Mouse (Mus musculus) heart, embryonic 11.5 days (tissue): ENCODE results near the gene Rdh16f1. TPM values are rescaled to one million over a fixed set of nuclear protein-coding genes. Genes with fewer than 3 reads are reported as not detected.

Experiments used
- ATAC-seq: fragments of 200-750 bp; cut with Nextera tagmentation; replicated peaks from 2 replicates; pipeline ENCODE4 v1.8.0; 2017; ENCODE audit warnings: moderate library complexity; ENCODE audit not compliant: insufficient number of reproducible peaks, low FRiP score, low TSS enrichment
- H3K27ac ChIP-seq: fragments of 300-500 bp; sonication (generic); 2 replicates; pipeline ENCODE4 v1.5.1; 2014; ENCODE audit warnings: mild to moderate bottlenecking, low read depth, low read length
- H3K27me3 ChIP-seq: fragments of 300-500 bp; sonication (generic); 2 replicates; pipeline ENCODE4 v1.6.1; 2014; ENCODE audit warnings: mild to moderate bottlenecking, low read length, mixed read lengths; ENCODE audit not compliant: control insufficient read depth, insufficient read depth
- H3K36me3 ChIP-seq: fragments of 300-500 bp; sonication (generic); 2 replicates; pipeline ENCODE4 v1.6.1; 2014; ENCODE audit warnings: mild to moderate bottlenecking, low read length, moderate library complexity, mixed read lengths; ENCODE audit not compliant: control insufficient read depth, insufficient read depth
- H3K4me1 ChIP-seq: fragments of 300-500 bp; sonication (generic); 2 replicates; pipeline ENCODE4 v1.6.1; 2014; ENCODE audit warnings: low read length; ENCODE audit not compliant: control insufficient read depth, insufficient read depth
- H3K4me2 ChIP-seq: fragments of 300-500 bp; sonication (generic); 2 replicates; pipeline ENCODE4 v1.6.1; 2014; ENCODE audit warnings: mild to moderate bottlenecking, moderate library complexity
- H3K4me3 ChIP-seq: fragments of 300-500 bp; sonication (generic); 2 replicates; pipeline ENCODE4 v1.5.1; 2014; ENCODE audit warnings: low read depth, low read length
- H3K9ac ChIP-seq: fragments of 300-500 bp; sonication (generic); 2 replicates; pipeline ENCODE4 v1.6.1; 2014; ENCODE audit warnings: mild to moderate bottlenecking, low read depth, low read length, moderate library complexity
- H3K9me3 ChIP-seq: fragments of 300-500 bp; sonication (generic); replicated peaks from 2 replicates; pipeline ENCODE4 v1.6.1; 2016; ENCODE audit warnings: low read length; ENCODE audit not compliant: control insufficient read depth
- WGBS: fragments of 180-500 bp; shearing (Covaris S2); extraction: QIAGEN DNeasy Blood & Tissue Kit; methylation state at CpG from one replicate; pipeline ENCODE4 v1.1.7; 2014; ENCODE audit not compliant: insufficient replicate concordance; 5-methylcytosine and 5-hydroxymethylcytosine counted together
- polyA plus RNA-seq: library from polyadenylated mRNA; unstranded; fragments of >200 nt; fragmentation: Nextera tagmentation; extraction: Ambion mirVana; gene quantifications from 2 replicates; pipeline ENCODE4 v1.2.1, GENCODE M21; 2014

Gene Rdh16f1
- polyA plus RNA-seq, result 0.10 TPM in 1 of 2 replicates, not detected in the other

DNA sequence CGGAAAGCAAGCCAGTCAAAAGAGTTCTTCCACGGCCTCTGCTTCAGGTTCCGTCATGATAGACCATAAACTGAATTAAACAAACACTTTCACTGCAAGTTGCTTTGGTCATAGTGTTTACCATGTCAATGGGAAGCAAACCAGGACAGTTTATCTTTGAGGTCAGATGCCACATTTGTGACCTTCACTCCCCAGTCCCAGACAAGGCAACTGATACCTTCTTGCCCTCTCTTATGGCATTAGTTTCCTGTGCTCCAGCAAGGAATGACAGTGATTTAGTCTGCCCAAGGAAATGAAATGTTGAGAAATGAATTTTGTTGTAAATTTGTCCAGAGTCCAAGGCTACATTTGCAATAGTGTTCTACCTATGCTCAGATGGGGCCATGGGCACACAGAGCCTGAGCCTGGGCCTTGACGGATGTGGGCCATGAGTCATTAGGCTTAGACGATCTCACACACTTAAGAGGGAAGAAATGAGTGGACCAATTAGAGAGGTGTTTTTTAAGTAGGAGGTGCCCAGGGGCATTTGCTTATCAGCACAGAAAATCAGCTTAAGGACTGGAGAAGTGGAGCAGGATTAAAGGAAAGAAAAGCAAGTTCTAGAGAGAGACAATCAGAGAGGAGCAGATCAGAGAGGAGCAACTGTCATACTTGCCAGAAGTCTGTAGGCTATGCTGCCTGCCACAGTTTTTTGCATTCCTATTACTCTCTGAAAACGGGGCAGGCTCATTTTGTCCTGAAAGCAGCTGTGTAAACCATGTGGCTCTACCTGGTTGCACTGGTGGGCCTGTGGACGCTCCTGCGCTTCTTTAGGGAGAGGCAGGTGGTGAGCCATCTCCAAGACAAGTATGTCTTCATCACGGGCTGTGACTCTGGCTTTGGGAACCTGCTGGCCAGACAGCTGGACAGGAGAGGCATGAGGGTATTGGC lies at the start of gene Rdh16f1, which contains the start of gene Rdh1:
Gene Rdh16f1 (plus strand): TSS at position 607 of the 930 bp plus-strand sequence.
Gene Rdh1 (plus strand): TSS at position 541 of the 930 bp plus-strand sequence.
- Histone ChIP-seq H3K9me3 (no peaks in the 10 kb centered on the region), H3K9ac (no peak within 1 kb of the TSS), H3K27me3 (no peaks in the 10 kb centered on the region), H3K4me3 (no peak within 1 kb of the TSS), H3K4me2 (no peak within 1 kb of the TSS), H3K4me1 (0 out of 2 replicates have a peak, but pooled peaks cover 3% of the 10 kb centered on the region), H3K27ac (no peak within 1 kb of the TSS), H3K36me3 (no peaks in the 10 kb centered on the region)
- ATAC-seq, result no peak
- 55% methylated on average over 9 of the region's 9 CpGs for WGBS

DNA sequence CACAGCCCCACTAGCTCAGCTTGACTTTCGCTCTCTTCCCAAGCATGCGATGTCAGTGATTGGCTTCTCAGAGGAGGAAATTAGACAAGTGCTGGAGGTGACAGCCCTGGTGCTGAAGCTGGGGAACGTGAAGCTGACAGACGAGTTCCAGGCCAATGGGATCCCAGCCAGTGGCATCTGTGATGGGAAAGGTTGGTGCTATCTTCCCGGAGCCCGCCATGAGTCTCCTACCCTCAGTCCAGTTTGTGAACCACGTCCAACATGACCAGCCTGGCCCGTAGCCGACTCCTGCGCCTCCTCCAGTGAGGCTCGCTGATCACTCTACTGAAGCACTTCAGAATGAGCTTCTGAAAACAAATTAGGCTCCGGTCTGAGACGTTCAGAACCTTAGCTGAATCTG lies 49.3 kb upstream of the Rdh16f1 start:
- Histone ChIP-seq H3K9ac (no peak overlapping the region), H3K36me3 (no peaks in the 10 kb centered on the region), H3K27ac (no peak overlapping the region), H3K4me1 (peaks cover 4% of the 10 kb centered on the region; the same call in 1 of the 2 replicates), H3K9me3 (no peaks in the 10 kb centered on the region), H3K4me3 (no peak overlapping the region), H3K4me2 (no peak overlapping the region), H3K27me3 (no peaks in the 10 kb centered on the region)
- 56% methylated on average over 13 of the region's 13 CpGs for WGBS
- no peak for ATAC-seq

DNA sequence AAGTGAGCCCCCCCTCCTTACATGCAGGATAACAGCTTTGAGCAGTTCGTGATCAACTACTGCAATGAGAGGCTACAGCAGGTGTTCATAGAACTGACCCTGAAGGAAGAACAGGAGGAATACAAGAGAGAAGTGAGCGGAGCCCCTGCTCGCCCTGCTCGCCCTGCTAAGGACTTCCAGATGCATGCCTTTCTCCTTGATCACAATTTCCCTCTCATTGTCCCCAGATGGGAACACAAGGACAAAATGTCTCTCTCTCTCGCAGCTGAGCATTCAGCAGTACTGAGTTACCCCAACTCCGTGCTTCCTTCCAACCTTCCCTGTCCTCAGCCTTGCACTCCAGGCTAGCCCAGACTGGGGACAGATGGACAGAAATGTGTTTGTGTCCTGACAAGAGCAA lies 46.9 kb upstream of the Rdh16f1 start:
- 48% methylated on average over 6 of the region's 6 CpGs for WGBS
- Histone ChIP-seq H3K4me3 (no peak overlapping the region), H3K36me3 (no peaks in the 10 kb centered on the region), H3K4me1 (peaks cover 4% of the 10 kb centered on the region; the same call in 1 of the 2 replicates), H3K27me3 (no peaks in the 10 kb centered on the region), H3K9ac (no peak overlapping the region), H3K27ac (no peak overlapping the region), H3K4me2 (no peak overlapping the region), H3K9me3 (no peaks in the 10 kb centered on the region)
- ATAC-seq, result no peak

DNA sequence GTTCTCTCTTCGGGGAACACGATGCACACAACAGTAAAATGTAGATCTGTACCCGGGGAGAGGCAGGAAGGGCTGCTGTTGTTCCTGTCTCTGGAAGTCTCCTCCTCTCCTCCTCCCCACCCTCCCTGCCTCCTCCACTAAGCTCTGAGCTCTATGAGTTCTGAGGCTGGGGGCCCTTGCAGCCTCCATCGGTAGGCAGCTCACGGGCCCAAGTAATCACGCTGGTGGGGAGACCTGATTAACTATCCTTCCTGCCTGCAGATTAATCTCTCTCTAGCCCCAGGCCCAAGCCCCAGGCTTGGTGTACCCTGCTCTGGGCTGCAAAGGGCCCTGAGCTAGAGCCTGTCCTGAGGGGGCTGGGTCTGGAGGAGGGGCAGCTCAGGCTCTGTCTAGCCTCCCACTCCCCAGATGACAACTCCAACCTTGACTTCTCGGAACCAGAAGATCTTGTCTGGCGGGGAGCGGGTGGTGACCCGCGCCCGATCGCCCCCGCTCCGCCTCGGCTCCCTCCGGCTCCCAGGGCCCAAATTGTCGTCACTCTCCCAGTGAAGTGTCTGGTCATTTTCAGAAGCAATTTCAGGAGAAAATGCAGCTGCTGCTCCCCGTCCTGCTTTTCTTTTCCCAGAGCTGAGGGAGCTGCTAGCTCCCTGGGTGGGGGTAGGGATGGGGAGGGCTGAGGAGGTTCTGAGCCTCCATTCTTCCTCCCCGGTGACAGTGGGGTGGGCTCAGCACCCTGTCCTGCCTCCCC lies 37.7 kb upstream of the Rdh16f1 start:
- peaks cover 28% of the 10 kb centered on the region for H3K27me3 ChIP-seq
- H3K9me3 ChIP-seq, result no peaks in the 10 kb centered on the region
- 7% methylated on average over 20 of the region's 20 CpGs for WGBS
- peak overlapping the region; percentile 29 for H3K27ac ChIP-seq
- H3K4me2 ChIP-seq, result peak overlapping the region; percentile 59
- H3K9ac ChIP-seq, result peak overlapping the region; percentile 52; the same call in 1 of the 2 replicates
- peaks cover 10% of the 10 kb centered on the region; the same call in 1 of the 2 replicates for H3K4me1 ChIP-seq
- H3K36me3 ChIP-seq, result no peaks in the 10 kb centered on the region
- H3K4me3 ChIP-seq, result peak overlapping the region; percentile 16
- ATAC-seq, result no peak; the same call in 1 of the 2 replicates

DNA sequence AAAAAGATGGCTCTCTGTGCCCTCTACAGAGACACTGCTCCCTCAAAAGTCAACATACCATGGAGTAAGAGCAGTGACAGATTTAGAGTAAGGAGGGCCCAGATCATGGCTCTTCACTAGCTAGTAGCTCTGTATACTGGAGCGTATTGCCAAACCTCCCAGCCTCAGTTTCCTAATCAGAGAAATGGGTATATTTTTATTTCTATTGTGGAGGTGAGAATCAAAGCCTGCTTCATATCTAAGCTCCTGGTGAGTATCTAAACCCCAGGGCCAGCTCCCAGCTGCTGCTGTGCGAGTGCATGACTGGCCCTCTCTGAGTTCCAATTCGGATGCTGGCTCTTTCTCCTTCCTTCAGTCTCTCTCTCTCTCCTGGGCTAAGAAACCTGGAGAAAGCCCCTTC lies 35.4 kb upstream of the Rdh16f1 start, which contains the start of gene Tac2:
Gene Tac2 (plus strand): TSS at position 301 of the 400 bp plus-strand sequence.
- no peak for ATAC-seq
- H3K27me3 ChIP-seq, result peaks cover 30% of the 10 kb centered on the region
- H3K4me2 ChIP-seq, result no peak within 1 kb of the TSS
- H3K9me3 ChIP-seq, result no peaks in the 10 kb centered on the region
- H3K4me1 ChIP-seq, result peaks cover 10% of the 10 kb centered on the region; the same call in 1 of the 2 replicates
- H3K36me3 ChIP-seq, result no peaks in the 10 kb centered on the region
- no peak within 1 kb of the TSS for H3K27ac ChIP-seq
- H3K4me3 ChIP-seq, result no peak within 1 kb of the TSS
- H3K9ac ChIP-seq, result no peak within 1 kb of the TSS
- WGBS, result 64% methylated on average over 3 of the region's 3 CpGs

DNA sequence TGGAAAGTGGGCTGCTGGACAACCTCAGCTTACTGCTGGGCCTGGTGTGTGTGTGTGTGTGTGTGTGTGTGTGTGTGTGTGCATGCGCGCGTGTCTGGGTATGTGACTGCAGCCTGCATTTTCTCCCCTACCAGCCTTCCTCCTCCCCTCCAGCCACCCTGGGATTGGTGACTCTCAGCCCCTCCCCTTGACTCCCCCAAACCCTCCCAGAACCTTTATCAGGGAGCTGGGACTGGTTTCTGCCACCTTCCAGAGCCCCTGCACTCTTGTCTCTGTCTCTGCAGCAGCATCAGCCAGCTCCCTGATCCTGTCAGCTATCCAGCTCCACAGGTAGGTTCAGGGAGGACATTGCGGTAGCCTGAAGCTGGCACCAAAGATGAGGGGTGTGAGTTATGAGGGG lies 34.5 kb upstream of the Rdh16f1 start:
- Histone ChIP-seq H3K4me2 (no peak overlapping the region), H3K9me3 (no peaks in the 10 kb centered on the region), H3K4me3 (no peak overlapping the region), H3K27me3 (peaks cover 30% of the 10 kb centered on the region), H3K9ac (no peak overlapping the region), H3K4me1 (peaks cover 10% of the 10 kb centered on the region; the same call in 1 of the 2 replicates), H3K27ac (no peak overlapping the region), H3K36me3 (no peaks in the 10 kb centered on the region)
- no peak for ATAC-seq
- WGBS, result 59% methylated on average over 4 of the region's 4 CpGs

DNA sequence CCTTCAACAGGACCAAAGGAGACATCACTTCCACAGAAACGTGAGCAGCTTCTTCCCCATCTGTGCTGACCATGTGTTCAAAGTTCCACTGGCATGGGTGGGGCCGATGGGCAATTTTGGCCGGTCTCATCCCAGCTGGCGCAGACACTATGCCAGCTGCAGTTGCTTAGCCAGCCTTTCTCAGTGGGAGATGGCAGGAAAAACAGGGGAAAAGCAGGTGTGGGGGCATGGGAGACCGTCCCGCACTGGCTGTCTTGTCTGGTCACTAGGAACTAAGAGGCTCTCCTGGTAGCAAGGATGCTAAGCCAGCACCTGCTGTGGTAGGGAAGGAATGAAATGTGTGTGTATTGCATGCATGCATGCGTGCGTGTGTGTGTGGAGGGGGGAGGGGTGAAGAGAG lies 31.1 kb upstream of the Rdh16f1 start:
- H3K9ac ChIP-seq, result no peak overlapping the region
- no peak overlapping the region for H3K4me3 ChIP-seq
- no peak overlapping the region for H3K4me2 ChIP-seq
- H3K4me1 ChIP-seq, result no peaks in the 10 kb centered on the region
- H3K27ac ChIP-seq, result no peak overlapping the region
- H3K36me3 ChIP-seq, result no peaks in the 10 kb centered on the region
- no peak for ATAC-seq
- WGBS, result 72% methylated on average over 8 of the region's 8 CpGs
- no peaks in the 10 kb centered on the region for H3K9me3 ChIP-seq
- peaks cover 8% of the 10 kb centered on the region; the same call in 1 of the 2 replicates for H3K27me3 ChIP-seq

DNA sequence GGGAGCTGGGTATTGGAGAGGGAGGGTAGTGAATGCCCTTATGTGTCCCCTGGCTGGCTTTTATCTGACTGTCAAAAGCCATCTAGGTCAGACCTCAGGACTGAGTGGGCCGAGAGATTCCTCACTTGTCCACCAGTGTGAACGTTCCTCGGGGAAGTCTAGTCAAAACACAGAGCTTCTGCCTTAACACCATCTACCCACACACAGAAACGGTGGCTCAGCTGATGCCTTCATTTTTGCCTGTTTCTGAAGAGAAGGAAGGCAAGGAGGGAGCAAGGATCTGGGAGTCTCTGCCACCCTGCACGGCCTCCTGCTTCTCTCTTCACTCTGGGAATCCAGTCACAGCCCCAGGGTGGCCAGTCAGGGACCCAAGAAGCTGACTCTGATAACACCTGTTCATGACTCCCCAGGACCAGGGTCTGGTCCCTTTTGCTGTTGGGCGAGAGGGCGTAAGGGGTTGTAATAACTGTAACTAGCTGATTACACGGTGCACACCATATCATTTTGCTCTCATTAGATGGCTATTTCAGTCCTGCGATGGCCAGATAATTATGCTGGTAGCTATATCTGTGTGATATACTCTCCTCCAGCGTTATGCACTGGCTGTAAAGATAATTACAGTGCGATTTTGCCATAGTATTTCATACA lies 29.2 kb upstream of the Rdh16f1 start:
- Histone ChIP-seq H3K27ac (no peak overlapping the region), H3K9me3 (no peaks in the 10 kb centered on the region), H3K9ac (no peak overlapping the region), H3K4me1 (no peaks in the 10 kb centered on the region), H3K4me2 (no peak overlapping the region), H3K27me3 (0 out of 2 replicates have a peak, but pooled peaks cover 3% of the 10 kb centered on the region), H3K36me3 (no peaks in the 10 kb centered on the region), H3K4me3 (no peak overlapping the region)
- 66% methylated on average over 11 of the region's 11 CpGs for WGBS
- no peak for ATAC-seq
